Mouse (Mus musculus) CD4-positive helper T cell, adult 2 months (primary cell): ENCODE measurements around the gene Adgrg2.

Source experiments
- DNase-seq: peaks from one replicate; pipeline ENCODE4 v3.0.0-alpha.2; 2012; ENCODE audit warnings: low read depth, missing footprints, low spot score

Adgrg2 gene

DNA sequence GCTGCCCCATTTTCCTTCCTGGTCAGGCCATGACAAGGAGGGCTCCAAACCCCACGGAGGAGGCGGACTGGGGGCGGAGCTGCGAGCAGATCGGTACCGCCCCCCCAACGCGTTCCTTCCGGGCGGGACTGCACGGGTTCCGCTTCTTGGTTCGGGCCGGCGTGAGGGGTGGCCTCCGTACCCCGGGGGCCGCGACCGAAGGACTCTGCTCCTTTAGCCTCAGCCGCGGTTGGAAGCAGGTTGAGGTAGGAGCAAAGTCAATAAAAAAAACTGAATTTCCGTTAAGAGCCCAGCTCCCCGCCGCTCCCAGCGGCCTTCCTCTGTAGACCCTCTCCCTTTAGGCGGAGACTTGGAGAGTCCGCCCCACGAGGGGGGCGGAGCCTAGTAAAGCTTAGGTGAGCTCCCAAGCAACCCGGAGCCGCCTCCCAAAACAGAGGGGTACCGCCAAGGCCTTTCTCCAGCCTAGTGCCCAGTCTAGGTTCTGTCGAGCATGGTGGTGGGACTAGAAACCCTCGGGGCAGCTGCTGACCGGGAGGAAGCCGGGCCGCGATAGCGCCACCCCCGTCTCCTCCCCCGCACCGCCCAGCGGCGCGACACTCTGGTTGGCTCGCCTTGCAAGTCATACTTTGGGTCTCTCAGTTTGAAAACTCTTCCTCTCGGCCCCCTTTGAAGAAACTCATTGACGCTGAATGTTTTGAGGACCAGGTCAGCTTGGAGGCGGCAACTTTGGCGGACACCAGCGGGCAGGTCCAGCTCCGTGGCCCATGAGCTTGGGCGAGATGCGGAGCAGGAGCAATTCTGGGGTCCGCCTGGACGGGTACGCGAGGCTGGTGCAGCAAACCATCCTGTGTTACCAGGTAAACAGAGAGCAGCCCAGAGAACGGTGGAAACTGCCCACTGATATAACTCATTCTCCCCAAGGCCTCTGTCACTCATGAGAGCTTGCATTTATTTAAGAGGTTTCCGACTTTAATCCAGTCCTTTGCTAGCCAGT lies 111.9 kb downstream of the Adgrg2 start, which contains the start of gene Phka2:
TSS of gene Phka2 (plus strand) at position 119 of the 994 bp plus-strand sequence.
- DNase-seq = peak; percentile 90

DNA sequence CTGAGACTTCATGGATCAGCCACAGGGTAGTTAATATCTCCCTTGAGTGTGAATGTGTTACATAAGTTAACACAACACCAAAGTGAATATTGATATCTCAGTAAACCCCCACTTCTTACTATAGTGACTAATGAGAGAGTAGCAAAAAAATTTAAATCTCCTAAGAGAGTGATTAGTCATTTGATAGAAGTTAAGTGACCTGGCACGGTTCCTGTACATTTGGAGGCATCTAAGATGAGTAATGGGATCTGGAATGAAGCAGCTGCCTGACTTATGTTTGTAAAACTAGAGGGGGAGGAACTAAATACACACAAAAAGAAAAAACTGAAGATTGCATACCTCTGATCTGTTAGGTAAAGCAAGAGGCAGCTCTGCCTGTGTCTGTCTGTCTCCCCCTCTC lies 118.6 kb downstream of the Adgrg2 start:
- no peak for DNase-seq

DNA sequence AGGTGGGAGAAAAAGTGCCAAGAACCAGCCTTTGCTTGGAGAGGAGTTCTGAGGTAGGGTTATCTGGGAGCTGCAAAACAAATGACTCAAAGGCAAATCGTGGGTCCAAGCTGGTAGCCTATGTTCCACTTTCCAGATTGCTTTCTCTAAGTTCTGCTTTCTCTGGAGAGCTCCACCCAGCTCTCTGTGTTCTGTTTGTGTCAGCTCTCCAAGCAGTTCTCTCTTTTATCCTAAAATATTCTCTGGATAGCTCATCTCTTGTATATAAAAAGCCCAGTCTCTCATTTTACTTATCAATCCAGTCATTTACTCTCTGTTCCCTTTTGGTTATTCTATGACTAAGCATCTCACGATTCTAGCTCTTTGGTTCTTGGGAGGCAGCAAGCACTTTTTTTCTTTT lies 119.7 kb downstream of the Adgrg2 start:
- no peak for DNase-seq

DNA sequence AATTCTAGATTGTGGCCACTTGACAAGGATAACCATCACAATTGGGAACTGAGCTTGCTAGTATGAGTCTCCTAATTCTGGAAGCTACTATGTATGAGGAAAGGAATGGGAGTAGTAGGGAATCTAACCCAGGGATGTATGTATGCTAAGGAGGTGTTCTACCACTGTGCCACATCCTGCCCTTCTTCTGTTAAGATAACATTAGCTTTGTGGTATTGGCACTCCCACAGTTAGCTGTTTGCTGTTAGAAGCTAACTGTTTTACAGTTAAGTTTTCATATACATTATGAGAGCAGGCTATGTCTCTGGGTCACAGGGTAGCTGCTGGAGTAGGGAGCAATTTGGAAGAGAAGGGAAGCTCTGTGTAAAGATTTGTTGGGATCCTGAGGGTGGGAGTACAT lies 125.5 kb downstream of the Adgrg2 start:
- no peak for DNase-seq

DNA sequence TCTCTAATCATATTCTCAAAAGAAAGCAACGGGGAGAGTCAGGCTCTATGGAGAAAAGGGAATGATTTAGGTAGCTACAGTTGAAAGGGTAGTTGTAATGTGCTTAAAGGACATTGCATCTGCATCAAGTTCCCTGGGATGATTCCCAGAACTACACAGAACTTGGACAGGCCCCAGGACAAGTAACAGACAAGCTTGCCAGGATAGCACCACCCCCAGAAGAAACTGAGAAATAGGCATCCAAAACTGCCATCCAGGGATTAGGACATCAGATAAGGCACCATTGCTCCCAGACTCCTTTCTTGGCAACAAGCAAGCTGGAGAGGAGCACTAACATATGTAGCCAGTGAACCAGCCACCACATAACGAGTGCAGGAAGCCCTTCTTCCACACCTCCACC lies 152.3 kb downstream of the Adgrg2 start:
- DNase-seq = no peak
